Mouse (Mus musculus) megakaryocyte, embryonic 14.5 days (primary cell): ENCODE data around the gene Col4a1. TPM values are rescaled to one million over a fixed set of nuclear protein-coding genes. Genes with fewer than 3 reads are reported as not detected.

ENCODE experiments used
- H3K27me3 ChIP-seq: replicated peaks from 2 replicates; pipeline ENCODE3; 2012; ENCODE audit warnings: inconsistent platforms
- H3K36me3 ChIP-seq: replicated peaks from 2 replicates; pipeline ENCODE3; 2012; ENCODE audit warnings: low read length, inconsistent platforms, mixed read lengths
- H3K4me1 ChIP-seq: 2 replicates; pipeline ENCODE4 v1.6.1; 2012; ENCODE audit warnings: inconsistent platforms
- H3K4me3 ChIP-seq: replicated peaks from 2 replicates; pipeline ENCODE3; 2012; ENCODE audit warnings: moderate library complexity, mild to moderate bottlenecking, inconsistent platforms
- H3K9me3 ChIP-seq: 2 replicates; pipeline ENCODE4 v1.6.1; 2012; ENCODE audit warnings: inconsistent platforms
- FLI1 ChIP-seq: IDR thresholded peaks from 2 replicates; pipeline ENCODE4 v1.6.1; 2012; ENCODE audit warnings: low read length, inconsistent platforms, mixed read lengths
- GATA1 ChIP-seq: IDR thresholded peaks from 3 replicates; pipeline ENCODE4 v1.6.1; 2012; ENCODE audit warnings: mixed read lengths, low read length, inconsistent platforms, borderline replicate concordance
- polyA plus RNA-seq: library from polyadenylated mRNA; stranded (reverse); fragments of >175 nt; gene quantifications from 2 replicates; pipeline ENCODE4 v1.2.3, GENCODE M21; 2012; ENCODE audit warnings: low replicate concordance; ENCODE audit not compliant: insufficient read depth

The Col4a1 gene
- polyA plus RNA-seq, 1 experiment = 0.67 TPM

- TF ChIP-seq FLI1 (no peak), GATA1 (no peak)
- H3K27me3 ChIP-seq = peaks cover 75% of the 10 kb centered on the region
- no peaks in the 10 kb centered on the region for H3K36me3 ChIP-seq
- H3K4me3 ChIP-seq = no peak overlapping the region
- H3K4me1 ChIP-seq = peaks cover 35% of the 10 kb centered on the region
- H3K9me3 ChIP-seq = no peaks in the 10 kb centered on the region
Observed at GRCm38 (mm10) chr8:11334493-11334892, 21.9 kb upstream of the Col4a1 start.

GRCm38 (mm10) chr8:11333746-11334145, 21.1 kb upstream of the Col4a1 start:
- Histone ChIP-seq H3K9me3 (no peaks in the 10 kb centered on the region), H3K4me1 (peaks cover 35% of the 10 kb centered on the region), H3K36me3 (no peaks in the 10 kb centered on the region), H3K4me3 (no peak overlapping the region), H3K27me3 (peaks cover 75% of the 10 kb centered on the region)
- no peak for TF ChIP-seq FLI1
- no peak for TF ChIP-seq GATA1

GRCm38 (mm10) chr8:11331561-11331960, 18.9 kb upstream of the Col4a1 start:
- Histone ChIP-seq H3K9me3 (no peaks in the 10 kb centered on the region), H3K4me1 (peaks cover 47% of the 10 kb centered on the region), H3K4me3 (no peak overlapping the region), H3K36me3 (no peaks in the 10 kb centered on the region), H3K27me3 (peaks cover 77% of the 10 kb centered on the region)
- TF ChIP-seq GATA1 (no peak), FLI1 (no peak)

- Histone ChIP-seq H3K4me1 (peaks cover 44% of the 10 kb centered on the region), H3K27me3 (peaks cover 65% of the 10 kb centered on the region), H3K4me3 (no peak overlapping the region), H3K9me3 (no peaks in the 10 kb centered on the region), H3K36me3 (no peaks in the 10 kb centered on the region)
- TF ChIP-seq GATA1 (no peak), FLI1 (no peak)
Observed at GRCm38 (mm10) chr8:11327722-11328417, 15.2 kb upstream of the Col4a1 start.

- Histone ChIP-seq H3K36me3 (no peaks in the 10 kb centered on the region), H3K27me3 (peaks cover 62% of the 10 kb centered on the region), H3K9me3 (no peaks in the 10 kb centered on the region), H3K4me3 (no peak overlapping the region), H3K4me1 (peaks cover 49% of the 10 kb centered on the region)
- TF ChIP-seq FLI1 (no peak), GATA1 (no peak)
Observed at GRCm38 (mm10) chr8:11327298-11327697, 14.7 kb upstream of the Col4a1 start.

GRCm38 (mm10) chr8:11324801-11325395, 12.3 kb upstream of the Col4a1 start:
- TF ChIP-seq FLI1 (no peak), GATA1 (no peak)
- H3K4me3 ChIP-seq = no peak overlapping the region
- H3K36me3 ChIP-seq = no peaks in the 10 kb centered on the region
- peaks cover 52% of the 10 kb centered on the region for H3K27me3 ChIP-seq
- H3K9me3 ChIP-seq = no peaks in the 10 kb centered on the region
- H3K4me1 ChIP-seq = peaks cover 52% of the 10 kb centered on the region

GRCm38 (mm10) chr8:11323681-11324080, 11.1 kb upstream of the Col4a1 start:
- Histone ChIP-seq H3K36me3 (no peaks in the 10 kb centered on the region), H3K4me1 (peaks cover 56% of the 10 kb centered on the region), H3K27me3 (peaks cover 55% of the 10 kb centered on the region), H3K4me3 (peak overlapping the region; percentile 40), H3K9me3 (no peaks in the 10 kb centered on the region)
- TF ChIP-seq FLI1 = no peak
- no peak for TF ChIP-seq GATA1

GRCm38 (mm10) chr8:11322724-11323585, 10.3 kb upstream of the Col4a1 start:
- Histone ChIP-seq H3K4me3 (peak overlapping the region; percentile 50), H3K9me3 (no peaks in the 10 kb centered on the region), H3K4me1 (peaks cover 52% of the 10 kb centered on the region), H3K36me3 (no peaks in the 10 kb centered on the region), H3K27me3 (peaks cover 57% of the 10 kb centered on the region)
- TF ChIP-seq GATA1 (no peak), FLI1 (no peak)

- H3K36me3 ChIP-seq = no peaks in the 10 kb centered on the region
- no peaks in the 10 kb centered on the region for H3K9me3 ChIP-seq
- peaks cover 43% of the 10 kb centered on the region for H3K4me1 ChIP-seq
- H3K4me3 ChIP-seq = peak overlapping the region; percentile 44
- TF ChIP-seq FLI1 = no peak
- TF ChIP-seq GATA1 = no peak
- peaks cover 57% of the 10 kb centered on the region for H3K27me3 ChIP-seq
Observed at GRCm38 (mm10) chr8:11321841-11322240, 9.2 kb upstream of the Col4a1 start.
